Mouse (Mus musculus) embryonic facial prominence, embryonic 14.5 days (tissue): Measurements from ENCODE around the gene Srpk2. TPM values are rescaled to one million over a fixed set of nuclear protein-coding genes. Genes with fewer than 3 reads are reported as not detected.

Source experiments
- ATAC-seq: fragments of 200-750 bp; cut with Nextera tagmentation; 2 replicates; pipeline ENCODE4 v1.8.0; 2017; ENCODE audit warnings: low read depth, moderate number of reproducible peaks, moderate TSS enrichment
- DNase-seq: peaks from one replicate; pipeline ENCODE4 v3.0.0-alpha.2; 2015; ENCODE audit warnings: low spot score
- H3K27ac ChIP-seq: fragments of 300-500 bp; sonication (generic); replicated peaks from 2 replicates; pipeline ENCODE4 v1.5.1; 2014; ENCODE audit warnings: low read depth, mild to moderate bottlenecking, low read length, moderate library complexity
- H3K27me3 ChIP-seq: fragments of 300-500 bp; sonication (generic); replicated peaks from 2 replicates; pipeline ENCODE4 v1.6.1; 2014; ENCODE audit warnings: low read length; ENCODE audit not compliant: control insufficient read depth, insufficient read depth
- H3K36me3 ChIP-seq: fragments of 300-500 bp; sonication (generic); 2 replicates; pipeline ENCODE4 v1.6.1; 2014; ENCODE audit warnings: low read length, mixed read lengths; ENCODE audit not compliant: control insufficient read depth, insufficient read depth
- H3K4me1 ChIP-seq: fragments of 300-500 bp; sonication (generic); 2 replicates; pipeline ENCODE4 v1.6.1; 2014; ENCODE audit warnings: antibody characterized with exemption, low read length; ENCODE audit not compliant: control insufficient read depth, insufficient read depth
- H3K4me2 ChIP-seq: fragments of 300-500 bp; sonication (generic); 2 replicates; pipeline ENCODE4 v1.6.1; 2014; ENCODE audit warnings: low read depth, mild to moderate bottlenecking, low read length, moderate library complexity, mixed read lengths
- H3K4me3 ChIP-seq: fragments of 300-500 bp; sonication (generic); 2 replicates; pipeline ENCODE4 v1.5.1; 2014; ENCODE audit warnings: low read depth, mild to moderate bottlenecking, low read length
- H3K9ac ChIP-seq: fragments of 300-500 bp; sonication (generic); 2 replicates; pipeline ENCODE4 v1.6.1; 2014; ENCODE audit warnings: low read depth, mild to moderate bottlenecking, low read length, moderate library complexity, mixed read lengths
- H3K9me3 ChIP-seq: fragments of 300-500 bp; sonication (generic); 2 replicates; pipeline ENCODE4 v1.6.1; 2016; ENCODE audit warnings: low read length; ENCODE audit not compliant: control insufficient read depth
- WGBS: fragments of 180-500 bp; shearing (Covaris S2); extraction: QIAGEN DNeasy Blood & Tissue Kit; methylation state at CpG from one replicate; pipeline ENCODE4 v1.1.7; 2014; 5-methylcytosine and 5-hydroxymethylcytosine counted together
- polyA plus RNA-seq: library from polyadenylated mRNA; unstranded; fragments of >200 nt; fragmentation: Nextera tagmentation; extraction: Ambion mirVana; gene quantifications from 2 replicates; pipeline ENCODE4 v1.2.1, GENCODE M21; 2014

Gene Srpk2
- polyA plus RNA-seq, 1 experiment from 2014 or later: 51.2 TPM

DNA sequence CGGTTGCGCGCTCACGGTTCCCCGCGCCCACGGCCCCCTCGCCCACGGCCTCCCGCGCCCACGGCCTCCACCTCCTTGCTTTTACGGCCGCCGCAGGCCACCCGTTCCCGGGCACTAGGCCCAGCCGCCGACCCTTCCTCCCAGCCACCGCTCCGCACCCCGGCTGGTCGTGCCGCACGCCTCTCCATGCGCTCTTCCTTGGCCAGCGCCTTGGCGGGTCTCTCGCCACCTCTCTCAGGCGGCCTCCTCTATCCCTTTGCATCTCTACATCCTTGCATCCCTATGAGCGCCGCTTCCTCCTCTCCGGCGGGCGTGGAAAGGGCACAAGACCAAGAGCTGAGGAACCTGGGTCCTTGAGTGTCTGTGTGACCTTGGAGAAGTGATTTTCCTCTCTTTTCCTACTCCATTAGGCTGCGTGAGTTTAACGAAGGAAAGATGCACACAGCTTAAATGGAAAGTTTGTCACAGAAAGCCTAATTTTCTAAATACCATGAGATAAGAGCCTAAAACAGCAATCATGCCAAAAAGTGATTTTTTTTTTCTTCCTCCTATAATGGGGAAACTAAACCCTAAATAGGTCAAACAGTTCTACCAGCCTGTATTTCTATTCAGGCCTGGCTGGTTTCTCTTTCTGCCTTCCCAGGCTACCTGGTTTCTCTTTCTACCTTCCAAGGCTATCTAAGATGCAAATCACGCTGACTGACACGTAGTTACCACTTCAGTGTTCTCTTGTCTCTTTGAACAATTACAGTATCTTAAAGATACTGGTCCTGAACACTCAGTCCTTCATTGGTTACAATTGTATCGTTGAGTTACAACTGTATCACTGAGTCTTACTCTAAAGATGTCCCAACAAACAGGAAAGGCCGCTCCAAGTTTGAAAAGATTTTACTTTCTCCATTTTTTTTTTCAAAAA lies 8.0 kb downstream of the Srpk2 start:
- H3K36me3 ChIP-seq: no peaks in the 10 kb centered on the region
- peak overlapping the region; percentile 75 for H3K27ac ChIP-seq
- peak overlapping the region; percentile 92 for H3K4me2 ChIP-seq
- peak overlapping the region; percentile 90 for H3K4me3 ChIP-seq
- H3K4me1 ChIP-seq: no peaks in the 10 kb centered on the region
- no peaks in the 10 kb centered on the region for H3K9me3 ChIP-seq
- peak overlapping the region; percentile 84 for H3K9ac ChIP-seq
- DNase-seq: peak; percentile 38
- no peaks in the 10 kb centered on the region for H3K27me3 ChIP-seq
- WGBS: 16% methylated on average over 18 of the region's 41 CpGs
- ATAC-seq: peak; percentile 58

DNA sequence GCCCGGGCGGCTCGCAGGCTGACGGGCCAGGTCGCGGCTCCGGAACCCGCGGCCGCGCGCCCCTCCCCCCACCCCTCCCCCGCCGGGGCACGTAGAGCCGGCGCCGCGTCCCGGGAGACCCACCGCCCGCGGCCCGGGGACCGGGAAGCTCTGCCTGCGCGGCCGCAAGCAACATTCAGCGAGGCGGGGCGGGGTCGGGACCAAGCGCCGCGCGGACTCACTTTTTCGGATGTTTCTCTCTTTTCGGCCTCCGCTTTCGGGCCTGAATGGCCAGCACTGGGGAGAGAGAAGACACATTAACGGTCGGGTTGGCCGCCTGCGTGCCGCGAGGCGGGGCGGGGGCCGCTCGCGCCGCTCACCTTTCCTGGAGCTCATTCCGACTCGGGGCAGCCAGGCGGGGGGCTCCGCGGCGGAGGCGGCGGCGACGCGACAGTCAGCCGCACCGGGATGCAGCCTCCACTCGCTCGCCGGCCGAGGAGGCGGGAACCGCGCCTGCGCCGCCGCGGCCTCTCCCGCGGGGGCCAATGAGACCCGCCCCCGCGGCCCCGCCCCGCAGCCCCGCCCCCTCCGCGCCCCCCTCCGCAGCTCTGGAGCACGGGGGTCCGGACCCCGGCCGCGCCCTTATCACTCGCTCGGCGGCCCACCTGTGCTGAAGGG lies 8.8 kb downstream of the Srpk2 start:
- WGBS: 0% methylated on average over 39 of the region's 95 CpGs
- peak overlapping the region; percentile 75 for H3K27ac ChIP-seq
- no peaks in the 10 kb centered on the region for H3K4me1 ChIP-seq
- H3K4me3 ChIP-seq: peak overlapping the region; percentile 90
- peak overlapping the region; percentile 92 for H3K4me2 ChIP-seq
- ATAC-seq (peak; percentile 88), DNase-seq (peak; percentile 83)
- peak overlapping the region; percentile 84 for H3K9ac ChIP-seq
- no peaks in the 10 kb centered on the region for H3K36me3 ChIP-seq
- no peaks in the 10 kb centered on the region for H3K27me3 ChIP-seq
- no peaks in the 10 kb centered on the region for H3K9me3 ChIP-seq

DNA sequence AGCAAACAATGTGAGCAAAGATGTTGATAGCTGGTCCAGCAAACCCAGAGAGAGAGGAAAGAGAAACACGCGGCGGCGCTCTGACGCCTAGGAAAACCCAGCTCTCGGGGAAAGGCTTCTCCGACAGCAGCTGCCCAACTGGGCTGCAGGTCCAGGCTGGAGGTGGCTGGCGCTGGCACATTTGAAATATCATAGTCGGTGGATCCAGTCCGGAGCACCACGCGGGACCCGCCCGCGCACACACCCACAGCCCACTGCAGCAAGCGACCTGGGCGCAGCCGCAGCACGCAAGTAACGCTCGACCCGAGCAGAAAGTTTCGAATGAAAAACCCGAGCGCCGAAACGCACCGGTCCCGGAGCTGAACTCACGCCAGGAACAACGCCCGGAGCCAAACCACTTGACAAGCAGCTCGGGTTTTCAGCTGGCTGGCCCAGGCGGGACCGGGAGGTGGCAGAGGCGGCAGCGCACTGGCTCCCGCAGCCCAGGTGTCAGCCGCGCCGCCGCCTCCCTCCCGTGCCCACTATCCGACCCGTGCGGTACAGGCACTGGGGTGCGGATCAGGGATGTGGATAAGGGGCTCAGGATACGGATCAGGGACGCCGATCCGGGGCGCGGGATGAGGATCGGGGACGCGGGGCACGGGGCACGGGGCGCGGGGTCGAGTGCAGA lies 9.5 kb downstream of the Srpk2 start:
- no peaks in the 10 kb centered on the region for H3K4me1 ChIP-seq
- under 1% methylated on average over 29 of the region's 61 CpGs for WGBS
- ATAC-seq (peak; percentile 63), DNase-seq (peak; percentile 80)
- peak overlapping the region; percentile 92 for H3K4me2 ChIP-seq
- H3K4me3 ChIP-seq: peak overlapping the region; percentile 90
- H3K27ac ChIP-seq: peak overlapping the region; percentile 75
- peak overlapping the region; percentile 84 for H3K9ac ChIP-seq
- no peaks in the 10 kb centered on the region for H3K9me3 ChIP-seq
- H3K27me3 ChIP-seq: no peaks in the 10 kb centered on the region
- no peaks in the 10 kb centered on the region for H3K36me3 ChIP-seq

DNA sequence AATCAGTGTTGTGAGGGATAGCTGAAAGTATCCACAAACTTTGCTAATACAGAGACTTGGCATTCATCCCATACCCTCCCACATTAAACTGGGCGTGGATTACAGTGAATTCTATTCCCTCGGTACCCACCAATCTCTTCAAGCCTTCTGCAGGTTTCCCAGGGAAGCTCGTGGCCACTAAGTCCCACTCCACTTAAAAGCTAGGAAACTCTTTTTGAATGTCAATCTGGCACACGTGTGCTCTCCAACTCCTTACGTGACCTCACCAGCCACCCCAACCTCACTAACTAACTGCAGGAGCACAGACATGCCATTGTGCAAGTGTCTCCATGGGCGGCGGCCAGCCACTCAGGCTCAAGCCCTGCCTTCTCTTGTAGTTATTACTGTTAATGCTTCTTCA lies 12.3 kb downstream of the Srpk2 start:
- no peak overlapping the region for H3K4me3 ChIP-seq
- DNase-seq (peak; percentile 51), ATAC-seq (no peak)
- no peak overlapping the region for H3K9ac ChIP-seq
- H3K36me3 ChIP-seq: no peaks in the 10 kb centered on the region; the same call in 1 of the 2 replicates
- no peaks in the 10 kb centered on the region for H3K9me3 ChIP-seq
- no peaks in the 10 kb centered on the region for H3K27me3 ChIP-seq
- no peak overlapping the region; the same call in 1 of the 2 replicates for H3K4me2 ChIP-seq
- no peaks in the 10 kb centered on the region for H3K4me1 ChIP-seq
- no peak overlapping the region for H3K27ac ChIP-seq
- WGBS: 32% methylated on average over 7 of the region's 7 CpGs

DNA sequence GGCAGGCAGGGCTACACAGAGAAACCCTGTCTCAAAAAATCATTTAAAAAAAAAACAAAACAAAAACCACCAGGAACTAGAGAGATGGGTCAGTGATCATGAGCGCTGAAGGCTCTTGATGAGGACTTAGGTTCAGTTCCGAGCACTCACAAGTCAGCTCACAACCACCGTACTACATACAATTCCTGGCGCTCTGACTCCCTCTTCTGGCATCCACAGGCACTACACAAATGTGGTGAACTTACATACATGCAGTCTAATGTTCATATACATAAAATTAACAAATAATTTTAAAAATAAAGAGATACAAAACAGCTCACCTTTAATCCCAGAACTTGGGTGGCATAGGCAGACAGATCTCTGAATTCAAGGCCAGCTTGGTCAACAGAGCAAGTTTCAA lies 13.5 kb downstream of the Srpk2 start:
- no peaks in the 10 kb centered on the region for H3K9me3 ChIP-seq
- no peak overlapping the region for H3K4me2 ChIP-seq
- H3K27ac ChIP-seq: no peak overlapping the region
- H3K9ac ChIP-seq: no peak overlapping the region
- WGBS: 90% methylated on average over 4 of the region's 4 CpGs
- H3K4me1 ChIP-seq: no peaks in the 10 kb centered on the region
- no peak overlapping the region for H3K4me3 ChIP-seq
- no peak for ATAC-seq
- no peaks in the 10 kb centered on the region for H3K27me3 ChIP-seq
- no peak for DNase-seq
- no peaks in the 10 kb centered on the region; the same call in 1 of the 2 replicates for H3K36me3 ChIP-seq

DNA sequence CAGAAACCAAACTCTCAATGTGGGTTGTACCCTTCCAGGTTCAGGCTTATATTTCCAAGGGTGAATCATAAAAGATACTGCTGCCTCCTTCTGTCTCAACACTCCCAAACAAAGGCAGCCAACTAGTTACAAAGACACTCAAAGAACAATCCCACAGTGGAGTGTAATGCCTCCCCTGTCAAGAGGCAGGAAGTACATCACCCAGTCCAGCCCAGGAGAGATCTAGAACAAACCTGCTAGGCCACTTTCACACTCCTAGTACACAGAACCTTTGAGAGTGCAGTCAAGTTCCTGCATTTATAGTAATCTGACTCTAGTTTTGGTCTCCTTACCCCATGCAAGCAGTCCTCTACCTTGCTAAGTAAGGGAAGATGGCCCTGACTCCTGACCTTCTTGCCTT lies 18.5 kb downstream of the Srpk2 start:
- no peak for DNase-seq

DNA sequence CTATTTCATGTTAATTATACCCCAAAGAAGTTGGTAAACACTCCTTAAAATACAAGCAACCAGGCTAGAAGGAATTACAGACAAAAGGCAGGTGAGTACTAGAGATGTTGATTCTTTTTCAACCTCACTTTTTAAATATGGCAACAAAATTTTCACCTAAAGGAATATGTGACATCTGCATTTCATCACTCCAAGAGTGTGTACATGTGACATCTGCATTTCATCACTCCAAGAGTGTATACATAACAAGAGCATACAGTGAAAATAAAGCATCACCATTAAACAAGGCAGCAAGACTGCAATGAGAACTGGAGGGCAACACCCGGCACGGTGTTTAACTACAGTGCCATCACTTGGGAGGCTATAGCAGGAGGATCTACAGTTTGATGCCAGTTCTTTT lies 23.2 kb downstream of the Srpk2 start:
- Histone ChIP-seq H3K4me3 (no peak overlapping the region), H3K9me3 (no peaks in the 10 kb centered on the region), H3K9ac (no peak overlapping the region), H3K36me3 (no peaks in the 10 kb centered on the region), H3K27me3 (no peaks in the 10 kb centered on the region), H3K4me2 (no peak overlapping the region), H3K27ac (no peak overlapping the region), H3K4me1 (no peaks in the 10 kb centered on the region)
- WGBS: 60% methylated on average over 2 of the region's 2 CpGs
- DNase-seq (no peak), ATAC-seq (no peak)

More for the DNA sequence above, 18.5 kb downstream of the Srpk2 start:
- Histone ChIP-seq H3K4me2 (no peak overlapping the region), H3K4me1 (no peaks in the 10 kb centered on the region), H3K9ac (no peak overlapping the region), H3K27ac (no peak overlapping the region), H3K4me3 (no peak overlapping the region), H3K9me3 (no peaks in the 10 kb centered on the region), H3K27me3 (no peaks in the 10 kb centered on the region), H3K36me3 (no peaks in the 10 kb centered on the region; the same call in 1 of the 2 replicates)
- ATAC-seq: no peak

DNA sequence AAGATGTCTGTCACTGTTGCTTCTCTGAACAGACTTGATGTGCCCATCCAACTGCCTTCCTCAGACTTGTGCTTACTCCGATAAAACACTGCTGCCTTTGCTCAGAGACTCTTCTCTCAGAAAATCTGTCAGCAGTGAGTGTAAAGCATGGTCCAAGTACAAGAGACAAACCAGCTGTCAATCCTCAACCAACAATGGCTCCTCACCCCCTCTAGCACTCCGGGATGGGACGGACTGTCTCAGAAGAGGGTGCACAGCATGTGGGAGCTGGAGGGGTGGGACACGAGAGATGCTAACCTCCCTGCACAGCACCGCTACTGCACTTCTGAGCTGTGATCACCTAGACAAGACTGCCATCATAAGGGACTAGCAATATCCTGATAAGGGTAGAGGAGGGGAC lies 26.4 kb downstream of the Srpk2 start:
- DNase-seq: no peak
- Histone ChIP-seq H3K4me1 (peaks cover 6% of the 10 kb centered on the region), H3K4me2 (no peak overlapping the region), H3K9ac (no peak overlapping the region), H3K9me3 (no peaks in the 10 kb centered on the region), H3K4me3 (no peak overlapping the region), H3K27ac (no peak overlapping the region), H3K36me3 (no peaks in the 10 kb centered on the region), H3K27me3 (no peaks in the 10 kb centered on the region)
- ATAC-seq: no peak
- 74% methylated on average over 5 of the region's 5 CpGs for WGBS
